Mouse (Mus musculus) bone marrow, adult 2 months (tissue): ENCODE results near the gene Rnf5.

Experiments used
- CTCF ChIP-seq: fragments of 200-500 bp; IDR thresholded peaks from 2 replicates; pipeline ENCODE4 v1.5.1; 2011; ENCODE audit warnings: low read length, control low read depth; ENCODE audit not compliant: control insufficient read depth, insufficient read depth
- POLR2A ChIP-seq: fragments of 200-500 bp; IDR thresholded peaks from 2 replicates; pipeline ENCODE4 v1.6.1; 2011; ENCODE audit warnings: low read depth, mild to moderate bottlenecking, control low read depth, low read length, borderline replicate concordance; ENCODE audit not compliant: control insufficient read depth

- TF ChIP-seq CTCF (no peak), POLR2A (peak; percentile 18; the same call in 1 of the 2 replicates)
Measured at GRCm38 (mm10) chr17:34627093-34627942, 23.8 kb upstream of the Rnf5 start.
